Mouse (Mus musculus): ENCODE results near the gene Snx29.

DNA sequence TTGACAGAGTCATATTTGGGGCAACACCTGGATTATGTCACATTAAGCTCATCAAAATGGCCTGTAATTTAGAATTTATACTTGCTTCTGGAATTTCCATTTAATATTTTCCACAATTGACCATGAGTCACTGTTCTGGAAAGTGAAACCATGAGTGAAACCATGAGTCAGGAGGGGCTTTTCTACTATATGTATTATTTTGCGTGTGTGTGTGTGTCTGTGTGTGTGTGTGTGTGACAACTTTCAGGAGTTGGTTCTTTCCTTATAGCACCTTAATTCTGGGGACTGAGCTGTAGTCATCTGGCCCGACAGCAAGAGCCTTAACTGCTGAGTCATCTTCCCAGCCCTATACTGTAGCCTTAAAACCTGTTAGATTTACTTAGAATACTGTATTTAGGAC is 36.8 kb upstream of the Snx29 start:
- TF ChIP-seq CTCF (conservative IDR thresholded peaks at IDR 0.05; ENCODE audit: low read length), result no peak
- TF ChIP-seq NANOG (IDR thresholded peaks at IDR 0.05; ENCODE audit: borderline replicate concordance, low read length), result no peak
- no peak for TF ChIP-seq POU5F1 (IDR thresholded peaks at IDR 0.05; ENCODE audit: borderline replicate concordance, low read length)

Measured in E14TG2a.4 (cell line).